Comparison of ENCODE assay signal across 22 mouse cellular contexts in the genomic region with DNA sequence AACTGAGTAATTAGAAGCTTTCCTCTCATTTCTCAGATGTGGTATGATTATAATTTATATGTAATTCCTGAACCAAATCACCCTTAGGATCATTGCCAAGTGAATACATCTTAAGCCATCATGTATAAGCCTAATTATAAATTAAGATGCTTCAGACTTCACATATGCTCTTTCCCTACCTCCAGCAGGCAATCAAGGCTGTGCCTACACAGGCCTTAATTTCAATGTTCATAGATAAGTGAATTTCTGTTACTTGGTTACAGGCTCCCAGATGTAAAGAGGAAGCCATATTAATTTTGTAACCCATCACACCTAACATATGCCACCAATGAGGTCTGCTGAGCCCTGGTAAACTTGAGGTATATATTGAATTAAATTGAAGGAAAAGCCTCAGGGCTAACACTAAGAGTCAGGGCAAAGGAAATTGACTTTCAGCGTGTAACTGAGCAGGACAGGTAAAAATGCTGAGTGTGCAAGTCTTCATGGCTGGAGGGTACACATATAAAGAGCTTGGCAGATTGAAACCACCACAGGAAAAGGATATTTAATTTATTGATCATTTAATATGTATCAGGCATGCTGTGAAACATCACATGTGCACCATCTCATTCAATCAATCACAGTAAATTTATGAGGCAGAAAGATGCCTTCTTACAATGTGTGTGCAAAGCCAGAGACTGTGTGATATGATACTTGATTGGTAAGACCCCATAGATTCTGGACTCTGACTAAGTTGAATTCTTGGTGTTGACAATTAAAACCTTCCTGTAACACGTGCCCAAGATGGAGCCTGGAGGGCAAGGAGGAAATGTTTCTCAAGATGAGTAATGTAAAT.
A peak's percentile ranks its signal among the peaks of the same experiment; 100 is the strongest.
DNase-seq lines count a peak whose midpoint lies in the region; ATAC-seq lines count a peak whose summit lies in the region.
"Had no signal": no experiment of that assay in that cellular context is flagged by ENCODE, and none has a peak within 500 bp of the region (broad histone marks: within the 10 kb centered on the region; RNA-seq: fewer than 3 reads in every experiment).

No protein-coding gene starts in this region.

- no peak overlapping the region for H3K4me2 ChIP-seq in forebrain, embryonic 14.5 days (ENCODE audit: low read length)
- H3K4me2 ChIP-seq in forebrain, embryonic 15.5 days (replicated peaks): no peak overlapping the region
- H3K4me2 ChIP-seq in midbrain, embryonic 15.5 days: no peak overlapping the region
- H3K4me2 ChIP-seq in midbrain, embryonic 16.5 days (ENCODE audit: low read length): no peak overlapping the region
- H3K4me2 ChIP-seq: embryonic facial prominence, embryonic 12.5 days; forebrain, embryonic 12.5 days; heart, embryonic 11.5 days; kidney, embryonic 15.5 days had no signal

- peak; percentile 32; the same call in 1 of the 2 replicates for ATAC-seq in forebrain, embryonic 14.5 days
- ATAC-seq in forebrain, embryonic 15.5 days (replicated peaks): no peak
- peak; percentile 67 for ATAC-seq in midbrain, embryonic 15.5 days (replicated peaks)
- peak; percentile 42; the same call in 1 of the 2 replicates for ATAC-seq in midbrain, embryonic 16.5 days

- no peak overlapping the region for H3K27ac ChIP-seq in forebrain, embryonic 14.5 days (ENCODE audit: low read depth, low read length)
- no peak overlapping the region for H3K27ac ChIP-seq in forebrain, embryonic 15.5 days (replicated peaks)
- no peak overlapping the region for H3K27ac ChIP-seq in midbrain, embryonic 15.5 days
- H3K27ac ChIP-seq in midbrain, embryonic 10.5 days (replicated peaks): no peak overlapping the region
- no peak overlapping the region for H3K27ac ChIP-seq in midbrain, embryonic 16.5 days (ENCODE audit: low read length)
- H3K27ac ChIP-seq: embryonic facial prominence, embryonic 12.5 days; forebrain, embryonic 12.5 days; kidney, embryonic 15.5 days; macrophage had no signal

- H3K4me1 ChIP-seq in forebrain, embryonic 14.5 days (ENCODE audit: control insufficient read depth, insufficient read depth, low read length): no peaks in the 10 kb centered on the region
- H3K4me1 ChIP-seq in forebrain, embryonic 15.5 days: no peaks in the 10 kb centered on the region
- H3K4me1 ChIP-seq in midbrain, embryonic 15.5 days: no peaks in the 10 kb centered on the region
- no peaks in the 10 kb centered on the region for H3K4me1 ChIP-seq in midbrain, embryonic 10.5 days
- no peaks in the 10 kb centered on the region for H3K4me1 ChIP-seq in midbrain, embryonic 16.5 days (ENCODE audit: control insufficient read depth, insufficient read depth, low read length)
- H3K4me1 ChIP-seq: embryonic facial prominence, embryonic 12.5 days; forebrain, embryonic 12.5 days; kidney, embryonic 15.5 days had no signal

- H3K9ac ChIP-seq in forebrain, embryonic 14.5 days (ENCODE audit: low read length): no peak overlapping the region
- H3K9ac ChIP-seq in forebrain, embryonic 15.5 days (replicated peaks): no peak overlapping the region
- no peak overlapping the region for H3K9ac ChIP-seq in midbrain, embryonic 15.5 days
- H3K9ac ChIP-seq in midbrain, embryonic 16.5 days (ENCODE audit: low read depth, low read length): no peak overlapping the region
- H3K9ac ChIP-seq: embryonic facial prominence, embryonic 12.5 days; forebrain, embryonic 12.5 days; kidney, embryonic 15.5 days had no signal

- WGBS in forebrain, embryonic 14.5 days: 89% methylated on average over 2 of the region's 2 CpGs
- 82% methylated on average over 2 of the region's 2 CpGs for WGBS in forebrain, embryonic 15.5 days
- 72% methylated on average over 2 of the region's 2 CpGs for WGBS in midbrain, embryonic 15.5 days
- 81% methylated on average over 2 of the region's 2 CpGs for WGBS in midbrain, embryonic 10.5 days
- 71% methylated on average over 2 of the region's 2 CpGs for WGBS in midbrain, embryonic 16.5 days

- no peaks in the 10 kb centered on the region for H3K27me3 ChIP-seq in forebrain, embryonic 14.5 days (replicated peaks; ENCODE audit: control insufficient read depth, insufficient read depth, low read length)
- H3K27me3 ChIP-seq in forebrain, embryonic 15.5 days: no peaks in the 10 kb centered on the region
- no peaks in the 10 kb centered on the region for H3K27me3 ChIP-seq in midbrain, embryonic 15.5 days (replicated peaks)
- no peaks in the 10 kb centered on the region for H3K27me3 ChIP-seq in midbrain, embryonic 10.5 days (ENCODE audit: low read depth, poor library complexity, severe bottlenecking)
- no peaks in the 10 kb centered on the region for H3K27me3 ChIP-seq in midbrain, embryonic 16.5 days (ENCODE audit: control insufficient read depth, insufficient read depth, low read depth, low read length)
- H3K27me3 ChIP-seq: embryonic facial prominence, embryonic 12.5 days; forebrain, embryonic 12.5 days; kidney, embryonic 15.5 days had no signal

- H3K4me3 ChIP-seq in forebrain, embryonic 14.5 days (ENCODE audit: low read depth, low read length): no peak overlapping the region
- H3K4me3 ChIP-seq in forebrain, embryonic 15.5 days: no peak overlapping the region
- H3K4me3 ChIP-seq in midbrain, embryonic 15.5 days: no peak overlapping the region
- H3K4me3 ChIP-seq in midbrain, embryonic 10.5 days: no peak overlapping the region
- no peak overlapping the region for H3K4me3 ChIP-seq in midbrain, embryonic 16.5 days (ENCODE audit: low read depth, low read length)
- H3K4me3 ChIP-seq: embryonic facial prominence, embryonic 12.5 days; forebrain, embryonic 12.5 days; kidney, embryonic 15.5 days; myocyte had no signal

- peak; percentile 40 for DNase-seq in forebrain, embryonic 14.5 days (ENCODE audit: low spot score)
- no peak for DNase-seq in midbrain, embryonic 10.5 days (ENCODE audit: low spot score)
- DNase-seq in spleen, postnatal 14 days (ENCODE audit: low spot score in 2 of 2): no peak
- no peak for DNase-seq in retina, postnatal 1 day
- DNase-seq: cerebellum, adult 11-12 months; cerebellum, postnatal 14 days; heart, adult 11 months; kidney, adult 11 months; kidney, postnatal 36 days; layer of hippocampus, postnatal 36 days; right cerebral cortex, adult 18-20 months; thymus, adult 18-20 months; thymus, postnatal 36 days had no signal

- H3K9me3 ChIP-seq in forebrain, embryonic 14.5 days (replicated peaks; ENCODE audit: control insufficient read depth, low read length): no peaks in the 10 kb centered on the region
- no peaks in the 10 kb centered on the region for H3K9me3 ChIP-seq in forebrain, embryonic 15.5 days
- H3K9me3 ChIP-seq in midbrain, embryonic 15.5 days: no peaks in the 10 kb centered on the region
- H3K9me3 ChIP-seq in midbrain, embryonic 10.5 days (replicated peaks): no peaks in the 10 kb centered on the region
- no peaks in the 10 kb centered on the region for H3K9me3 ChIP-seq in midbrain, embryonic 16.5 days (replicated peaks; ENCODE audit: control insufficient read depth, low read length, poor library complexity, severe bottlenecking)
- H3K9me3 ChIP-seq: embryonic facial prominence, embryonic 12.5 days; forebrain, embryonic 12.5 days; kidney, embryonic 15.5 days had no signal

- no peaks in the 10 kb centered on the region for H3K36me3 ChIP-seq in forebrain, embryonic 14.5 days (ENCODE audit: control insufficient read depth, insufficient read depth, low read length)
- H3K36me3 ChIP-seq in forebrain, embryonic 15.5 days: no peaks in the 10 kb centered on the region
- H3K36me3 ChIP-seq in midbrain, embryonic 15.5 days (replicated peaks): no peaks in the 10 kb centered on the region
- no peaks in the 10 kb centered on the region for H3K36me3 ChIP-seq in midbrain, embryonic 10.5 days
- no peaks in the 10 kb centered on the region for H3K36me3 ChIP-seq in midbrain, embryonic 16.5 days (ENCODE audit: control insufficient read depth, insufficient read depth, low read length)
- H3K36me3 ChIP-seq: embryonic facial prominence, embryonic 12.5 days; forebrain, embryonic 12.5 days; kidney, embryonic 15.5 days had no signal
